Mouse (Mus musculus): ENCODE results near the gene Trmt6.
A peak's percentile ranks its signal among the peaks of the same experiment; 100 is the strongest.

Gene Trmt6

GRCm38 (mm10) chr2:132815608-132816314, at the start of gene Trmt6, which contains the start of gene Mcm8:
Gene Trmt6, minus strand, starts transcription at chr2:132816055.
Gene Mcm8, plus strand, starts transcription at chr2:132816141.
- DNase-seq (ENCODE audit: low spot score in 2 of 2), result peak; percentile 84 to 88

- DNase-seq (ENCODE audit: low spot score in 2 of 2), result no peak
These were observed 47.5 kb upstream of the Trmt6 start for GRCm38 (mm10) chr2:132863325-132863724.

- no peak for DNase-seq (ENCODE audit: low spot score in 2 of 2)
These were observed 45.6 kb upstream of the Trmt6 start for GRCm38 (mm10) chr2:132861456-132861855.

GRCm38 (mm10) chr2:132860435-132860834, 44.6 kb upstream of the Trmt6 start:
- no peak for DNase-seq (ENCODE audit: low spot score in 2 of 2)

GRCm38 (mm10) chr2:132856333-132856732, 40.5 kb upstream of the Trmt6 start:
- DNase-seq (ENCODE audit: low spot score in 2 of 2), result no peak

- no peak for DNase-seq (ENCODE audit: low spot score in 2 of 2)
These were observed 37.2 kb upstream of the Trmt6 start for GRCm38 (mm10) chr2:132853051-132853450.

- DNase-seq (ENCODE audit: low spot score in 2 of 2), result no peak
These were observed 33.3 kb upstream of the Trmt6 start for GRCm38 (mm10) chr2:132849141-132849540.

GRCm38 (mm10) chr2:132848361-132848760, 32.5 kb upstream of the Trmt6 start:
- DNase-seq (ENCODE audit: low spot score in 2 of 2), result no peak

GRCm38 (mm10) chr2:132847581-132847980, 31.7 kb upstream of the Trmt6 start:
- DNase-seq (ENCODE audit: low spot score in 2 of 2), result no peak

GRCm38 (mm10) chr2:132846407-132847358, 30.8 kb upstream of the Trmt6 start, which contains the start of gene Crls1:
Gene Crls1, plus strand, starts transcription at chr2:132846666.
- DNase-seq (ENCODE audit: low spot score in 2 of 2), result peak; percentile 89 to 96

GRCm38 (mm10) chr2:132841071-132841470, 25.2 kb upstream of the Trmt6 start:
- DNase-seq (ENCODE audit: low spot score in 2 of 2), result no peak

- DNase-seq (ENCODE audit: low spot score in 2 of 2), result no peak
These were observed 12.9 kb downstream of the Trmt6 start for GRCm38 (mm10) chr2:132802976-132803375.

GRCm38 (mm10) chr2:132794204-132794586, 21.7 kb downstream of the Trmt6 start:
- no peak for DNase-seq (ENCODE audit: low spot score in 2 of 2)

GRCm38 (mm10) chr2:132793441-132794203, 22.2 kb downstream of the Trmt6 start:
- no peak for DNase-seq (ENCODE audit: low spot score in 2 of 2)

- DNase-seq (ENCODE audit: low spot score in 2 of 2), result no peak
These were observed 31.8 kb downstream of the Trmt6 start for GRCm38 (mm10) chr2:132784039-132784438.

- peak; percentile 83 to 84 for DNase-seq (ENCODE audit: low spot score in 2 of 2)
These were observed 34.3 kb downstream of the Trmt6 start for GRCm38 (mm10) chr2:132781439-132782068.

- no peak for DNase-seq (ENCODE audit: low spot score in 2 of 2)
These were observed 34.9 kb downstream of the Trmt6 start, which contains the start of gene Chgb for GRCm38 (mm10) chr2:132780978-132781377. Gene Chgb, plus strand, starts transcription at chr2:132781278.

GRCm38 (mm10) chr2:132770822-132771221, 45.0 kb downstream of the Trmt6 start:
- DNase-seq (ENCODE audit: low spot score in 2 of 2), result no peak

GRCm38 (mm10) chr2:132757911-132758310, 57.9 kb downstream of the Trmt6 start:
- peak; percentile 29 to 55 for DNase-seq (ENCODE audit: low spot score in 2 of 2)
